Mouse (Mus musculus): ENCODE results near the gene Gpi1.

DNA sequence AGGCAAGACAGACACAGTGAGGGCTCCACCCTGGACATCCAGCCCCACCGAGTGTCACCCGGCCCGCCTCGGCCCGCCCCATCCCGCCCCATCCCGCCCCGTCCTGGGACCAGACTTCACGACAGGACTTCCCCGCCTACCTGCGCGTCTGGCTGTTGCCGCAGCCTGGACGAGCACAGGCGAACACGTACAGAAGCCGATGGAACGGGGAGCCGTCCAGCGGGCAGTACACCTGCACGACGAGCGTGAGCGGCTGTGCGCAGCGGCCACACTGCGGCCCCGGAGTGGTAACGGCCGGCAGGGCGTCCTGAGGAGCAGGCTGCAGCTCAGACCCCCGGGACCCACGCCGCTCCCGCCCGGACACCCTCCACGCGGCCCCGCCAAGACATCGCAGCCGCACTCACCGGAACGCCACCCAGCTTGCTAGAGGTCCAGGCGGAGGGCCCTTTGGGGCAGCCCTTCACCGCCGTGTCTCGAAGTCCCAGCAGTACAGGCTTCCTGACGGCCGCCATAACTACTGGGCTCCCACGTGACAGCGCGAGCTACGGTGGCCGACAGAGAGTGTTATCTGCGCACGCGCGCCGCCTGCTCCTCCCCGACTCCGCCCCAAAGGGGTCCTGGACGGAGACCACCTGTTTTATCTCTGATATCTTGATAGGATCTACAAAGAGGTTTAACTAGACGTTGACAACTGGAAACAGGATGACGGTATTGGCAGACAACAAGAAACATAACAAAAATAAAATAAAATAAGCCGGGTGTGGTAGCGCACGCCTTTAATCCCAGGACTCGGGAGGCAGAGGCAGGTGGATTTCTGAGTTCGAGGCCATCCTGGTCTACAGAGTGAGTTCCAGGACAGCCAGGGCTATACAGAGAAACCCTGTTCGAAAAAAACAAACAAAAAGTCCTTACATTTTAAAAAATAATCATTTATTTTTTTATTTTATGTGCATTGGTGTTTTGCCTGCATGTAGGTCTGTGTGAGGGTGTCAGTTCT, 33.7 kb downstream of the Gpi1 start, which contains the start of gene Pdcd2l:
- TF ChIP-seq CTCF (IDR thresholded peaks at IDR 0.05; ENCODE audit: control insufficient read depth, insufficient read depth, low read length), result no peak
- peak; percentile 73; the same call in 1 of the 2 replicates for TF ChIP-seq POLR2A (IDR thresholded peaks at IDR 0.05; ENCODE audit: borderline replicate concordance, control insufficient read depth, low read depth, low read length)

Data from bone marrow, adult 2 months (tissue).